Mouse (Mus musculus) neural tube, embryonic 15.5 days (tissue): Measurements from ENCODE around the gene Mtfp1. TPM values are rescaled to one million over a fixed set of nuclear protein-coding genes. Genes with fewer than 3 reads are reported as not detected.
"Not testable (repeated sequence)": the region's sequence is repeated elsewhere in the genome, so short reads cannot be mapped to it uniquely, and the experiment has no call there.

Experiments used
- ATAC-seq: fragments of 200-750 bp; cut with Nextera tagmentation; 2 replicates; pipeline ENCODE4 v1.8.0; 2017; ENCODE audit warnings: mild to moderate bottlenecking, moderate TSS enrichment, moderate library complexity; ENCODE audit not compliant: low FRiP score
- H3K27ac ChIP-seq: fragments of 300-500 bp; sonication (generic); replicated peaks from 2 replicates; pipeline ENCODE4 v1.5.1; 2015; ENCODE audit warnings: mild to moderate bottlenecking, inconsistent platforms
- H3K27me3 ChIP-seq: fragments of 300-500 bp; sonication (generic); replicated peaks from 2 replicates; pipeline ENCODE4 v1.6.1; 2015; ENCODE audit warnings: inconsistent platforms
- H3K36me3 ChIP-seq: fragments of 300-500 bp; sonication (generic); 2 replicates; pipeline ENCODE4 v1.6.1; 2015; ENCODE audit warnings: inconsistent platforms
- H3K4me1 ChIP-seq: fragments of 300-500 bp; sonication (generic); 2 replicates; pipeline ENCODE4 v1.6.1; 2015; ENCODE audit warnings: inconsistent platforms
- H3K4me2 ChIP-seq: fragments of 300-500 bp; sonication (generic); 2 replicates; pipeline ENCODE4 v1.6.1; 2015; ENCODE audit warnings: inconsistent platforms, mild to moderate bottlenecking, moderate library complexity
- H3K4me3 ChIP-seq: fragments of 300-500 bp; sonication (generic); replicated peaks from 2 replicates; pipeline ENCODE4 v1.5.1; 2015; ENCODE audit warnings: mild to moderate bottlenecking, inconsistent platforms
- H3K9ac ChIP-seq: fragments of 300-500 bp; sonication (generic); replicated peaks from 2 replicates; pipeline ENCODE4 v1.6.1; 2015; ENCODE audit warnings: mild to moderate bottlenecking, inconsistent platforms
- H3K9me3 ChIP-seq: fragments of 300-500 bp; sonication (generic); replicated peaks from 2 replicates; pipeline ENCODE4 v1.6.1; 2016; ENCODE audit warnings: inconsistent platforms
- WGBS: fragments of 180-500 bp; shearing (Covaris S2); methylation state at CpG from one replicate; pipeline ENCODE4 v1.1.7; 2015; ENCODE audit warnings: mixed read lengths; 5-methylcytosine and 5-hydroxymethylcytosine counted together
- polyA plus RNA-seq: library from polyadenylated mRNA; unstranded; fragments of >200 nt; fragmentation: Nextera tagmentation; extraction: Ambion mirVana; gene quantifications from 2 replicates; pipeline ENCODE4 v1.2.1, GENCODE M21; 2015

Mtfp1 gene
- polyA plus RNA-seq, 1 experiment from 2014 or later, result 13.1 TPM

DNA sequence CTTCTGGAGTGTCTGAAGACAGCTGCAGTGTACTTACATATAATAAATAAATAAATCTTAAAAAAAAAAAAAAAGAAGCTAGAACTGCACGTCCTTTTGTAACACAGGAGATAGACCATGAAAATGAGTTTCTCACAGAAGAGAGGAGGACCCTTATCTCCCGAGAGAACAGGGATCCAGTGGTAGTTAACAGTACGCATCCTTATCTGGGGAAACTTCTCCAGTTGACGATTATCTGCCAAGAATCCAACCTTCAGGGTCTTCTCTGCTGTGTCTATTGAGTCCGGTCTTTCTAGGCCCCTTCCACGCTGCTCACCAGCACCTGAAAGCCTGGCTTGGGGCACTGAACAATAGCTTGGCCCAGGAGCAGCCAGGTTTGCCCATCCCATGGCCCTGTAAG is 18.7 kb upstream of the Mtfp1 start:
- H3K27ac ChIP-seq, result no peak overlapping the region
- H3K4me3 ChIP-seq, result no peak overlapping the region
- no peaks in the 10 kb centered on the region for H3K9me3 ChIP-seq
- H3K36me3 ChIP-seq, result peaks cover 19% of the 10 kb centered on the region
- H3K4me2 ChIP-seq, result no peak overlapping the region
- H3K9ac ChIP-seq, result no peak overlapping the region
- H3K27me3 ChIP-seq, result no peaks in the 10 kb centered on the region
- no peak for ATAC-seq
- WGBS, result 81% methylated on average over 6 of the region's 6 CpGs
- H3K4me1 ChIP-seq, result peaks cover 28% of the 10 kb centered on the region

DNA sequence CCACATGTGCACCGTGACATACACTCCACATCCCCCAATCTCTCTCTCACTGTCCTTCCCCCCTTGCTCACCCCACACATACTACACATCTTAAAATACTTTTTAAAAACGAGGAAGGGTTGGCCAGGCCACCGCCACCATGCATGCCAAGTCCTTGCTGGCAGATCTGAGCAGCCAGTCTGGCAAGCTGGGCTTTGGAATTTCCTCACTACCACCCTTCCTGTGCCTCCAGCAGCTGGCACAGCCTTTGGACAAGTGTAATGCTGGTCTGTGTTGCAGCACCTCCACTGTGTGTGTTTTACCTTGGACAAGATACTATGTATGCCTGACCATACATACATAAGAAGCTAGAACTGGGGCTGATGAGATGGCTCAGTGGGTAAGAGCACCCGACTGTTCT is 18.3 kb upstream of the Mtfp1 start:
- no peaks in the 10 kb centered on the region for H3K27me3 ChIP-seq
- peaks cover 20% of the 10 kb centered on the region for H3K36me3 ChIP-seq
- H3K9ac ChIP-seq, result no peak overlapping the region
- ATAC-seq, result no peak
- peaks cover 24% of the 10 kb centered on the region for H3K4me1 ChIP-seq
- 86% methylated on average over 4 of the region's 4 CpGs for WGBS
- no peak overlapping the region for H3K27ac ChIP-seq
- no peak overlapping the region for H3K4me2 ChIP-seq
- no peaks in the 10 kb centered on the region for H3K9me3 ChIP-seq
- no peak overlapping the region for H3K4me3 ChIP-seq

DNA sequence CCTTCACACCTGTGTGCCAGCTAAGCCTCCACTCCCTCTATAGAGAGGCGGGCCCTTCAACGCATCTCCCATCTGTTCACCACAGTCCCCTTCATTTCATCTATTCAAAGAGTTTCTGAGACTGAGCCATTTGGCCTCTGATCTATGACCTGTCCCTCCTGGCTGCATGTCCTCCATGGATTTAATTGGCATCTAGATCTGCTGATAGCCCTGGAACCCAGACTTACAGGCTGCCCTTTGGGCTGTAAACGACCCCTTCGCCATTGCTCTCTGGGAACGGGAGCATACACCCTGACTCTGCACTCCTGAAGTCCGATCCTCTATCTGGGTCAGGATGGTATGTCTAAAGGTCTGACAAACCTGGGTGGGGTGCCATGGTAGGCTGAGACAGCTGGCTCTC is 17.6 kb upstream of the Mtfp1 start:
- Histone ChIP-seq H3K36me3 (peaks cover 20% of the 10 kb centered on the region), H3K9ac (no peak overlapping the region), H3K4me3 (no peak overlapping the region), H3K27me3 (no peaks in the 10 kb centered on the region), H3K9me3 (no peaks in the 10 kb centered on the region), H3K27ac (no peak overlapping the region), H3K4me1 (peaks cover 19% of the 10 kb centered on the region), H3K4me2 (no peak overlapping the region)
- 81% methylated on average over 6 of the region's 6 CpGs for WGBS
- no peak for ATAC-seq

DNA sequence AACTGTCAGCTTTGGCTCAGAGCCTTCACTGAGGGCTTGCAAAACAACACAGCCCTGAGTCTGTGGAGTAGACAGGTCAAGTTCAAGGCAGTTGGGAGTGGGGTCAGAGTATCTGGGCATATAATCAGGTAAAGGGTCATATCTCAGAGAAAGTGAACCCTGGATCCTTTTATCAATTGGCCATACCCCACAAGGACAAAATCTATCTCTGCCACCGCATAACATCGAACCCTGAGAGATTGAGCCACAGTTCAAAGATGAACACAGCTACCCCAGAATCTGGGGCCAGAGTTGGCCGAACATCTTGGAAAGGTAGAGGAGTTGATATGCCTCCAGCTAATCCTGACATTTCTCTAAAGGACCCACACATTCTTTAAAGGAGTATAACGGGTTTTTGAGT is 16.8 kb upstream of the Mtfp1 start:
- Histone ChIP-seq H3K9me3 (no peaks in the 10 kb centered on the region), H3K4me1 (peaks cover 11% of the 10 kb centered on the region; the same call in 1 of the 2 replicates), H3K4me2 (no peak overlapping the region), H3K36me3 (peaks cover 20% of the 10 kb centered on the region), H3K27ac (no peak overlapping the region), H3K27me3 (no peaks in the 10 kb centered on the region), H3K9ac (no peak overlapping the region), H3K4me3 (no peak overlapping the region)
- 88% methylated on average over 4 of the region's 4 CpGs for WGBS
- ATAC-seq, result no peak

DNA sequence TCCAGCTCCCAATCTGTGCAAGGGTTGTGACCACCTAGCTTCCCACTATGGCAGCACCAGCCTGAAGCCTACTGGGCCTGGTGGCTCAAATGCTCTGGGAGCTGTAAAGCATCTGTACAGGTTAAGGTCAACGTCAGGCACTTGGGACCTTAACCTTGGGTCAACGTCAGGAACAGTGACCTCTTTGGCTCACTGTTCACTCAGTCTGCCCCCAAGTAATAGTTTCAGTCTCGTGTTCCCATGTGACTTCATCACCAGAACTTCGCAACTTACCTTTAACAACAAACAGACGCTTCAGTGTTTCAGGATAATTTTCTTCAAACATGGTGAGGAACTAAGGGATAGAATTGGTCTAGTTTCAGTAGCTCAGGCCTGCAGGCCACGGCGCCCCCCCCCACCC is 13.4 kb upstream of the Mtfp1 start:
- H3K4me1 ChIP-seq, result no peaks in the 10 kb centered on the region
- no peaks in the 10 kb centered on the region for H3K9me3 ChIP-seq
- H3K27ac ChIP-seq, result no peak overlapping the region
- no peak overlapping the region for H3K4me3 ChIP-seq
- no peaks in the 10 kb centered on the region for H3K27me3 ChIP-seq
- no peak overlapping the region for H3K4me2 ChIP-seq
- peaks cover 20% of the 10 kb centered on the region for H3K36me3 ChIP-seq
- 88% methylated on average over 7 of the region's 7 CpGs for WGBS
- H3K9ac ChIP-seq, result no peak overlapping the region
- ATAC-seq, result no peak

DNA sequence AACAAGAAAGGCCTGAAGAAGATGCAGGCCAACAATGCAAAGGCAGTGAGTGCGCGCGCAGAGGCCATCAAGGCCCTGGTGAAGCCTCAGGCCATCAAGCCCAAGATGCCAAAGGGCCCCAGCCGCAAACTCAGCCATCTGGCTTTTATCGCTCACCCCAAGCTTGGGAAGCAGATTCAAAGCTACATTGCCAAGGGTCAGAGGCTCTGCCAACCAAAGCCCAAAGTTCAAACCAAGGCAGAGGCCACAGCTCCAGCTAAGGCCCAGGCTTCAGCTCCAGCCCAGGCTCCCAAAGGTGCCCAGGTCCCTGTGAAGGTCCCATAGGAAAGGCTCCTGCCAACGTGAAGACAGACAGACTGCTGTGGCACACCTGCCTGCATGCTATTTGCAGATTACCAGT is 12.7 kb upstream of the Mtfp1 start:
- not testable (repeated sequence) for H3K4me3 ChIP-seq, H3K9ac ChIP-seq, H3K27me3 ChIP-seq, H3K27ac ChIP-seq, H3K4me2 ChIP-seq, H3K9me3 ChIP-seq, ATAC-seq, H3K4me1 ChIP-seq
- WGBS, result 97% methylated on average over 6 of the region's 6 CpGs
- H3K36me3 ChIP-seq, result peaks cover 26% of the 10 kb centered on the region

DNA sequence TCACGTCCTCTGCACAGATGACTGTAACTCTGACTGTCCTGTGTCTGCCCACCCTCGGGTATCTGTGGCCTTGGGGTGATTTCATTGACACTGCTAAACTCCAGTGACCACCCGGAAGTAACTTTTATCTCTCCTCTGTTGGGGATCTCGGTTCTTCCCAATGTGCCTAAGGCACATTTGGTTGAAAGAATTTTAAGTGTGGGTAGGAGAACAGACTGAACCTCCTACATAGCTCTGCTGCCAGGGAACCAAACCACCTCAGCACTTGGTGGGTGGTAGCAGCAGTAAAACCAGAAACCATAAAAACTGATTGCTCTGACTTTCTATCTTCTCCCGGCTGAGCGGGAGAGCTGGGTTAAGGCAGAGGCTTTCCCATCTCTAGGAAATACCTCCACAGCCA is 10.2 kb upstream of the Mtfp1 start:
- no peak overlapping the region for H3K4me2 ChIP-seq
- H3K9me3 ChIP-seq, result no peaks in the 10 kb centered on the region
- H3K27ac ChIP-seq, result no peak overlapping the region
- no peaks in the 10 kb centered on the region for H3K4me1 ChIP-seq
- no peak overlapping the region for H3K9ac ChIP-seq
- ATAC-seq, result no peak
- H3K27me3 ChIP-seq, result no peaks in the 10 kb centered on the region
- H3K36me3 ChIP-seq, result peaks cover 19% of the 10 kb centered on the region
- no peak overlapping the region for H3K4me3 ChIP-seq
- WGBS, result 23% methylated on average over 6 of the region's 6 CpGs

DNA sequence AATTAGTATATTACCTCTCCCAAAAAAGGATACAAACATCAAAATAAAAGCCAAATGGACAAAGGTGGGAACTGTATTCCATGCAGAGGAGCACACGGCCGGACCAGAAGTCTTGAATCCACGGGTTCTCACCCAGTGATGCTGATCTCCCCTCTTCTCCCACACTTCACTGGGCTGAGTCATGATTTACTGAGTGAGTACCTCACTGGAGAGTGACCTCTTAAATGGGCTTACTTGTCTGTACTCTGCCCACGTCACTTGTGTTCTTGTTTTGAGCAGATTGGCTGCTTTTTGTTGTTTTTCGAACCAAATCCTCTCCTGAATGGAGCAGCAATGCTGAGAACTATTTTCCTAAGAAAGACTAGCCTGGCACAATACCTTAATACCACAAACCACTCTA is 9.7 kb upstream of the Mtfp1 start:
- Histone ChIP-seq H3K27ac (no peak overlapping the region), H3K9me3 (no peaks in the 10 kb centered on the region), H3K4me1 (no peaks in the 10 kb centered on the region), H3K27me3 (no peaks in the 10 kb centered on the region), H3K4me2 (no peak overlapping the region), H3K36me3 (peaks cover 15% of the 10 kb centered on the region), H3K9ac (no peak overlapping the region), H3K4me3 (no peak overlapping the region)
- no peak for ATAC-seq
- WGBS, result 77% methylated on average over 5 of the region's 5 CpGs

DNA sequence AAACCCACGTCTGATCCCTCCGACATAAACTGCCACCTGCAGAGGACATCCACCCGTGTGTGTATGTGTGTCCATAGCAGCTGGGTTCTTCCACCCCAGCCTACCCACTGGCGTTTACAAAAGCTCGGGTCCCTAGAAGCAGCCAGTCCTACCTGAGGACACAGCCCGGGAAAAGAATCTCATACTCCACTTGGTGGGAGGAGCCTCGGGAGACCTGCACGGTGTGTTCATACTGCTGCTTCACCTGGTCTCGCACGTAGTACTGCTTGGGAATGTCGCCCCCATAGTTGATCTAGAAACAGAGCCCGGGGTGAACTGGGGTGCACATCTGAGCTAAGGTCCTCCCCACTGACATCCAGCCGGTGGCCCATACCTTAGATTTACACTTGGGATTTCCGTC is 8.3 kb upstream of the Mtfp1 start:
- ATAC-seq, result no peak
- H3K9ac ChIP-seq, result no peak overlapping the region
- no peak overlapping the region for H3K4me2 ChIP-seq
- H3K36me3 ChIP-seq, result 0 out of 2 replicates have a peak, but pooled peaks cover 7% of the 10 kb centered on the region
- no peak overlapping the region for H3K4me3 ChIP-seq
- H3K4me1 ChIP-seq, result no peaks in the 10 kb centered on the region
- H3K9me3 ChIP-seq, result no peaks in the 10 kb centered on the region
- WGBS, result 86% methylated on average over 14 of the region's 14 CpGs
- H3K27me3 ChIP-seq, result no peaks in the 10 kb centered on the region
- no peak overlapping the region for H3K27ac ChIP-seq

DNA sequence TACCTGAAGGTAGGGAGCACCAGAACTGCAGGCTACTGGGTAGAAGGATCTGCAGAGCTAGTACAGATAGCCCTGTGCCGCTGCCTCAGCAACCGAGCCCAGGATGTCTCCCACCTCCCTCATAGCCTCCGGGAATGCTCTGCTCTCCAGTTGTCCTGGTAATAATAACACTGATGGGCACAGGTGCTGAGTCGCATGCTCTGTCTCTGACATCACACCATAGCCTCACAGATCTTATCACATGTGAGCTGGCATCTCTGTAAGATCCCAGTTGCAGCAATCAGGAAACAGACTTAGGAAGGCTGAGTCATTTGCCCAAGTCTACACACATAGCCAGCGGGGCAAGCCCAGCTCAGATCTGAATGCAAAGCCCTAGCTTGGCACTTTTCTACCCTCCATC is 6.6 kb upstream of the Mtfp1 start:
- H3K4me2 ChIP-seq, result no peak overlapping the region
- H3K27me3 ChIP-seq, result no peaks in the 10 kb centered on the region
- 87% methylated on average over 5 of the region's 5 CpGs for WGBS
- H3K4me3 ChIP-seq, result no peak overlapping the region
- peaks cover 10% of the 10 kb centered on the region for H3K4me1 ChIP-seq
- H3K27ac ChIP-seq, result no peak overlapping the region
- H3K9ac ChIP-seq, result no peak overlapping the region
- no peaks in the 10 kb centered on the region for H3K9me3 ChIP-seq
- 0 out of 2 replicates have a peak, but pooled peaks cover 7% of the 10 kb centered on the region for H3K36me3 ChIP-seq
- ATAC-seq, result no peak

DNA sequence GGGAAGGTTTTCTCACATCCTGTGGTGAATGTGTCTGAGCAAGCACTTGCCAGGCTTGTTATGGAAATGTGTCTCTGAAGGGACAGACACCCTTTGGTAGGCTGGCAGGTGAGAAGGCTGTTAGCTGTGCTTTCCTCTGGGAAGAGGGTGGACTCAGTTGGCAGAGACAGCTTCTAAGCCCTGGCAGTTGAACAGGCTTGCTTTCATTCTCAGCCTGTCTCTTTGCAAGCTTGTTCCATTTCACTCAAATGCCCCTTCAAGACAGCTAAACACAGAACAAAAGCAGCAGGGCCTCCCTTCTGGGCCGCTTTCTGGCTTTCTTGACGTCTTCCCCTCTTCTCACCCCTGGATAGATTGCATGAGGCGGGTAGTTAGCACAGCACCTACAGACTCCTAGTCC is 4.2 kb upstream of the Mtfp1 start:
- H3K4me2 ChIP-seq, result no peak overlapping the region
- no peaks in the 10 kb centered on the region for H3K27me3 ChIP-seq
- H3K36me3 ChIP-seq, result 0 out of 2 replicates have a peak, but pooled peaks cover 7% of the 10 kb centered on the region
- no peak for ATAC-seq
- H3K4me3 ChIP-seq, result no peak overlapping the region
- no peak overlapping the region for H3K27ac ChIP-seq
- H3K4me1 ChIP-seq, result peaks cover 28% of the 10 kb centered on the region
- WGBS, result 82% methylated on average over 3 of the region's 3 CpGs
- no peaks in the 10 kb centered on the region for H3K9me3 ChIP-seq
- no peak overlapping the region for H3K9ac ChIP-seq

DNA sequence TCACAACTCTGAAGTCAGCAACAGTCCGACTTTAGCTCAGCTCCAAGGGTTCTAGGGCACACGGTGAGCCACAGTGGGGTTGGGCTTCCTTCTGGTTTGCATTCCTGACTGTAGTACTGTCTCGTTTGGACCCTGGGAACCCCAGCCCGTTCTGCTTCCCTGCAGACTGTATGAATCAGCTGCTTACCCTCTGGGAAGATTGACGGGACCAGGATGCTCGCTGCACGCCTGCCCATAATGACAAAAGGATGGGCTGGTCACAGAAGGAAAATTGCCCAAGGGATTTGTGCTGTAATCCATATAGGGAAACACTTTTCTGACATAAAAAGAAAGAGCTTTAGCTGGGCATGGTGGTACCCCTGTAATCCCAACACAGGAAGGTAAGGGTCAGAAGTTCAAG is 3.6 kb upstream of the Mtfp1 start:
- no peak overlapping the region for H3K4me2 ChIP-seq
- WGBS, result 78% methylated on average over 7 of the region's 7 CpGs

DNA sequence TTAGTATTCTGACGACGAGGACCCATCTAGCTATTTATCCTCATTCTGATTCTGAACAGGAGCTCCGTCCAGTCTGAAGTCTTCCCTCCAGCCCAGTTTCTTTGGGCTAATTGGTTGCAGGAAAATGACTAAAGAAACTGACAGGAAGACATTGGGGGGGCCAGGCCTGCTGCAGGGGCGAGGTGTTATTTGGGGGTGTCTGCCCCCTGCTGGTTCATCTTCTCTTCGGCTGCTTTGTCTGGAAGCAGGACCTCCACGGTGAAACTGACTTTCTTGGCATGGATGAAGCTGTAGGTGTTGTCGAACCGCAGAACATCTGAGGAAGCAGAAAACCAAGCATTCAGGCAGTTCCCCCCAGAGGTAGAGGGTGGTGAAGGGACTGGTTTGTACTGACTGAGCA is 2.9 kb upstream of the Mtfp1 start:
- no peak overlapping the region for H3K27ac ChIP-seq
- no peaks in the 10 kb centered on the region for H3K27me3 ChIP-seq
- 64% methylated on average over 8 of the region's 8 CpGs for WGBS
- no peak overlapping the region for H3K9ac ChIP-seq
- no peak overlapping the region for H3K4me2 ChIP-seq
- no peaks in the 10 kb centered on the region for H3K9me3 ChIP-seq
- H3K4me1 ChIP-seq, result peaks cover 38% of the 10 kb centered on the region
- ATAC-seq, result no peak
- no peak overlapping the region for H3K4me3 ChIP-seq
- H3K36me3 ChIP-seq, result 0 out of 2 replicates have a peak, but pooled peaks cover 2% of the 10 kb centered on the region

More for the DNA sequence above, 3.6 kb upstream of the Mtfp1 start:
- Histone ChIP-seq H3K27ac (no peak overlapping the region), H3K4me3 (no peak overlapping the region), H3K36me3 (0 out of 2 replicates have a peak, but pooled peaks cover 7% of the 10 kb centered on the region), H3K9me3 (no peaks in the 10 kb centered on the region), H3K27me3 (no peaks in the 10 kb centered on the region), H3K9ac (no peak overlapping the region), H3K4me1 (peaks cover 35% of the 10 kb centered on the region)
- ATAC-seq, result no peak
